Comparison of ENCODE assay signal across 12 mouse cellular contexts in genomic region chr2:137936613-137937012, GRCm38 (mm10).
DNase-seq lines count a peak whose midpoint lies in the region; ATAC-seq lines count a peak whose summit lies in the region.
"Had no signal": no experiment of that assay in that cellular context is flagged by ENCODE, and none has a peak within 500 bp of the region (broad histone marks: within the 10 kb centered on the region; RNA-seq: fewer than 3 reads in every experiment).

No protein-coding gene starts in this region.

- 0 out of 2 replicates have a peak overlapping the region, but pooled peaks have one; percentile 18 for H3K27ac ChIP-seq in embryonic facial prominence, embryonic 15.5 days (replicated peaks)
- H3K27ac ChIP-seq: liver, embryonic 15.5 days; midbrain, embryonic 12.5 days had no signal

- peaks cover 6% of the 10 kb centered on the region; the same call in 1 of the 2 replicates for H3K4me1 ChIP-seq in embryonic facial prominence, embryonic 15.5 days
- H3K4me1 ChIP-seq: liver, embryonic 15.5 days had no signal

- peak; percentile 17 to 39 for DNase-seq in cerebellum, postnatal 25 days
- DNase-seq in cerebellum, adult 8-10 months: no peak
- peak; percentile 30 to 31 for DNase-seq in kidney, postnatal 4 days
- DNase-seq in kidney, postnatal 36 days: no peak
- peak; percentile 15 to 41 for DNase-seq in lung, postnatal 4 days
- no peak for DNase-seq in thymus, postnatal 10 days (ENCODE audit: low spot score in 2 of 2)
- DNase-seq in layer of hippocampus, adult 18-20 months (ENCODE audit: low spot score in 2 of 2): no peak
- DNase-seq: kidney, adult 9 months; thymus, adult 18-20 months had no signal

- no peak for ATAC-seq in embryonic facial prominence, embryonic 15.5 days (ENCODE audit: insufficient number of reproducible peaks, low FRiP score, low TSS enrichment, low read depth)

- H3K27me3 ChIP-seq in embryonic facial prominence, embryonic 15.5 days: no peaks in the 10 kb centered on the region
- H3K27me3 ChIP-seq: liver, embryonic 15.5 days had no signal

- H3K4me2 ChIP-seq in embryonic facial prominence, embryonic 15.5 days (replicated peaks): no peak overlapping the region
- H3K4me2 ChIP-seq: liver, embryonic 15.5 days; midbrain, embryonic 12.5 days had no signal

- no peaks in the 10 kb centered on the region for H3K9me3 ChIP-seq in embryonic facial prominence, embryonic 15.5 days (replicated peaks)
- H3K9me3 ChIP-seq: liver, embryonic 15.5 days; midbrain, embryonic 12.5 days had no signal

- WGBS in embryonic facial prominence, embryonic 15.5 days: 30% methylated on average over 2 of the region's 2 CpGs

- no peaks in the 10 kb centered on the region for H3K36me3 ChIP-seq in embryonic facial prominence, embryonic 15.5 days
- H3K36me3 ChIP-seq: liver, embryonic 15.5 days; midbrain, embryonic 12.5 days had no signal

- no peak overlapping the region for H3K4me3 ChIP-seq in embryonic facial prominence, embryonic 15.5 days (replicated peaks)
- H3K4me3 ChIP-seq: liver, embryonic 15.5 days; midbrain, embryonic 12.5 days had no signal

- H3K9ac ChIP-seq in embryonic facial prominence, embryonic 15.5 days: no peak overlapping the region
- H3K9ac ChIP-seq: liver, embryonic 15.5 days; midbrain, embryonic 12.5 days had no signal

Comparison
In these comparisons a context has a peak if more than half of its experiments do, and no peak if none do; other contexts are left out.
1. DNase-seq: peak in cerebellum, postnatal 25 days (2 of 2), kidney, postnatal 4 days (2 of 2) and lung, postnatal 4 days (2 of 2); none in cerebellum, adult 8-10 months (single experiment), kidney, postnatal 36 days (0 of 2), thymus, postnatal 10 days (0 of 2) and layer of hippocampus, adult 18-20 months (0 of 2).